Comparison of ENCODE assay signal across 8 mouse cellular contexts in genomic region chr14:21678509-21679285, GRCm38 (mm10). TPM values are rescaled to one million over a fixed set of nuclear protein-coding genes. Genes with fewer than 3 reads are reported as not detected.
A peak's percentile ranks its signal among the peaks of the same experiment; 100 is the strongest.
DNase-seq lines count a peak whose midpoint lies in the region; ATAC-seq and TF ChIP-seq lines count a peak whose summit lies in the region.

No protein-coding gene starts in this region.

- TF ChIP-seq POLR2A in thymus, adult 2 months (IDR thresholded peaks at IDR 0.05; ENCODE audit: control insufficient read depth, extremely low read depth, insufficient read depth, low read length, poor library complexity): no peak

- H3K27me3 ChIP-seq in forebrain, postnatal 0 days (ENCODE audit: insufficient read depth, low read length): no peaks in the 10 kb centered on the region
- no peaks in the 10 kb centered on the region for H3K27me3 ChIP-seq in forebrain, embryonic 12.5 days
- H3K27me3 ChIP-seq in thymus, adult 2 months (ENCODE audit: control insufficient read depth, insufficient read depth, low read length): no peaks in the 10 kb centered on the region

- WGBS in forebrain, postnatal 0 days: 42% methylated on average over 7 of the region's 7 CpGs
- 43% methylated on average over 7 of the region's 7 CpGs for WGBS in forebrain, embryonic 12.5 days
- WGBS in thymus, adult 2 months: 45% methylated on average over 7 of the region's 7 CpGs

- no peak for ATAC-seq in forebrain, postnatal 0 days
- ATAC-seq in forebrain, embryonic 12.5 days (ENCODE audit: low FRiP score): no peak
- no peak for ATAC-seq in activated CD4-positive, CD25-positive, alpha-beta regulatory T cell, adult 4 months

- no peaks in the 10 kb centered on the region for H3K9me3 ChIP-seq in forebrain, postnatal 0 days (ENCODE audit: low read length)
- no peaks in the 10 kb centered on the region for H3K9me3 ChIP-seq in forebrain, embryonic 12.5 days

- DNase-seq in forebrain, postnatal 0 days: peak; percentile 58
- DNase-seq in thymus, adult 2 months: peak; percentile 37
- no peak for DNase-seq in thymus, adult 18-20 months
- DNase-seq in embryo, embryonic 11 days: peak; percentile 71
- peak; percentile 62 to 72 for DNase-seq in kidney, postnatal 25 days
- DNase-seq in lung, postnatal 4 days: peak; percentile 60 to 71

- no peak overlapping the region for H3K4me3 ChIP-seq in forebrain, postnatal 0 days (ENCODE audit: low read depth, low read length)
- H3K4me3 ChIP-seq in forebrain, embryonic 12.5 days (replicated peaks): no peak overlapping the region
- no peak overlapping the region for H3K4me3 ChIP-seq in thymus, adult 2 months (ENCODE audit: control insufficient read depth, insufficient read depth, low read length)

- H3K36me3 ChIP-seq in forebrain, postnatal 0 days (ENCODE audit: insufficient read depth): no peaks in the 10 kb centered on the region
- no peaks in the 10 kb centered on the region for H3K36me3 ChIP-seq in forebrain, embryonic 12.5 days (replicated peaks)
- no peaks in the 10 kb centered on the region for H3K36me3 ChIP-seq in thymus, adult 2 months (ENCODE audit: control insufficient read depth, insufficient read depth, low read length)

- peaks cover 3% of the 10 kb centered on the region; the same call in 1 of the 2 replicates for H3K4me1 ChIP-seq in forebrain, postnatal 0 days (ENCODE audit: insufficient read depth)
- peaks cover 25% of the 10 kb centered on the region for H3K4me1 ChIP-seq in forebrain, embryonic 12.5 days
- H3K4me1 ChIP-seq in thymus, adult 2 months (replicated peaks; ENCODE audit: control insufficient read depth, insufficient read depth, low read length): peaks cover 16% of the 10 kb centered on the region

- H3K9ac ChIP-seq in forebrain, postnatal 0 days: no peak overlapping the region
- no peak overlapping the region for H3K9ac ChIP-seq in forebrain, embryonic 12.5 days

- no peak overlapping the region for H3K27ac ChIP-seq in forebrain, postnatal 0 days (ENCODE audit: low read depth, low read length)
- H3K27ac ChIP-seq in forebrain, embryonic 12.5 days: no peak overlapping the region
- H3K27ac ChIP-seq in thymus, adult 2 months (ENCODE audit: control insufficient read depth, insufficient read depth, low read length): no peak overlapping the region

- H3K4me2 ChIP-seq in forebrain, postnatal 0 days (ENCODE audit: low read depth): no peak overlapping the region
- H3K4me2 ChIP-seq in forebrain, embryonic 12.5 days: no peak overlapping the region

- TF ChIP-seq CTCF in forebrain, postnatal 0 days (IDR thresholded peaks at IDR 0.05; ENCODE audit: low read depth): peak; percentile 73
- peak; percentile 65; the same call in 1 of the 2 replicates for TF ChIP-seq CTCF in thymus, adult 2 months (IDR thresholded peaks at IDR 0.05; ENCODE audit: borderline replicate concordance, control insufficient read depth, extremely low read depth, insufficient read depth, low read length, poor library complexity)

RNA-seq across cellular contexts. Expression of gene Dupd1, which starts 35.7 kb away (rescaled TPM):
- total RNA-seq in forebrain, postnatal 0 days (2014; rRNA removed): 0.24 TPM in 1 of 2 replicates, not detected in the other
- polyA plus RNA-seq in forebrain, postnatal 0 days (2015; fragmentation: Nextera tagmentation; extraction: Ambion mirVana): 0.33 and 0.35 TPM in 2 replicates
- not detected in 2 replicates for polyA plus RNA-seq in forebrain, embryonic 12.5 days (2016; fragmentation: Nextera tagmentation; extraction: Ambion mirVana)
- 0.24 TPM in 1 of 2 replicates, not detected in the other for polyA plus RNA-seq in thymus, adult 2 months (2012; rRNA removed)
- not detected for polyA plus RNA-seq in activated CD4-positive, CD25-positive, alpha-beta regulatory T cell, adult 4 months (2017; shearing (Covaris generic))

Comparison
In these comparisons a context has a peak if more than half of its experiments do, and no peak if none do; other contexts are left out.
1. DNase-seq: peak in forebrain, postnatal 0 days (single experiment), thymus, adult 2 months (single experiment), embryo, embryonic 11 days (single experiment), kidney, postnatal 25 days (2 of 2) and lung, postnatal 4 days (2 of 2); none in thymus, adult 18-20 months (0 of 2).